Comparison of ENCODE assay signal across 16 mouse cellular contexts in the genomic region with DNA sequence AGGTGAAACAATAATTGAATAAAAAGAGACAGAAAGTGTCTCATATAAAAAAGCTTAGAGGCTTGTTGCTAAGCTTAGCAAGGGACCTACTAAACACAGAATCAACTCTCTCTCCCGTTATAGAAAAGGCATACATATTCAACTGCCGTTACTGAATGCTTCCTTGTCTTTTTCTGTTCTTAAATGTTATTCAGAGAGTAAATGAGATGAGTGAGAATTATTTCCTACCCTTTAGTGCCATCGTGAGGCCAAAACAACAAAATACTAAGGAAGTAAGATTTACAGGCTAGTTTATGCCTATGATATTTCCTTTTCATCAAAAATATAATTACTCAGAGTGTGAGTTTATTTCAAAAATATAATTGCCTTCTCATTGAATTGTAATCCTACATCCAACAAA.
A peak's percentile ranks its signal among the peaks of the same experiment; 100 is the strongest.
DNase-seq lines count a peak whose midpoint lies in the region; ATAC-seq and TF ChIP-seq lines count a peak whose summit lies in the region.
"Had no signal": no experiment of that assay in that cellular context is flagged by ENCODE, and none has a peak within 500 bp of the region (broad histone marks: within the 10 kb centered on the region; RNA-seq: fewer than 3 reads in every experiment).

No protein-coding gene starts in this region.

- no peak overlapping the region for H3K27ac ChIP-seq in hindbrain, embryonic 16.5 days (ENCODE audit: low read depth, low read length)
- H3K27ac ChIP-seq in hindbrain, embryonic 12.5 days: no peak overlapping the region
- H3K27ac ChIP-seq in midbrain, embryonic 15.5 days: no peak overlapping the region
- H3K27ac ChIP-seq in midbrain, embryonic 11.5 days (ENCODE audit: low read depth, low read length): no peak overlapping the region
- no peak overlapping the region for H3K27ac ChIP-seq in stomach, postnatal 0 days (replicated peaks)
- H3K27ac ChIP-seq: limb, embryonic 15.5 days had no signal

- no peak overlapping the region for H3K4me3 ChIP-seq in hindbrain, embryonic 16.5 days (ENCODE audit: low read length)
- no peak overlapping the region for H3K4me3 ChIP-seq in hindbrain, embryonic 12.5 days
- H3K4me3 ChIP-seq in midbrain, embryonic 15.5 days: no peak overlapping the region
- H3K4me3 ChIP-seq in midbrain, embryonic 11.5 days (ENCODE audit: low read depth, low read length): no peak overlapping the region
- H3K4me3 ChIP-seq in stomach, postnatal 0 days (ENCODE audit: low read depth, low read length): no peak overlapping the region
- H3K4me3 ChIP-seq: heart, embryonic 12.5 days; limb, embryonic 15.5 days had no signal

- no peaks in the 10 kb centered on the region for H3K27me3 ChIP-seq in hindbrain, embryonic 16.5 days (replicated peaks; ENCODE audit: control insufficient read depth, insufficient read depth, low read length)
- H3K27me3 ChIP-seq in hindbrain, embryonic 12.5 days: no peaks in the 10 kb centered on the region
- no peaks in the 10 kb centered on the region for H3K27me3 ChIP-seq in midbrain, embryonic 15.5 days (replicated peaks)
- no peaks in the 10 kb centered on the region for H3K27me3 ChIP-seq in midbrain, embryonic 11.5 days (ENCODE audit: control insufficient read depth, insufficient read depth, low read length)
- H3K27me3 ChIP-seq in stomach, postnatal 0 days (ENCODE audit: control insufficient read depth, insufficient read depth, low read length): no peaks in the 10 kb centered on the region
- H3K27me3 ChIP-seq: heart, embryonic 12.5 days; limb, embryonic 15.5 days had no signal

- ATAC-seq in hindbrain, embryonic 16.5 days: peak; percentile 68
- ATAC-seq in hindbrain, embryonic 12.5 days (ENCODE audit: low FRiP score): no peak
- ATAC-seq in midbrain, embryonic 15.5 days (replicated peaks): peak; percentile 70
- ATAC-seq in midbrain, embryonic 11.5 days (ENCODE audit: low FRiP score): no peak
- no peak for ATAC-seq in stomach, postnatal 0 days (ENCODE audit: low FRiP score, low TSS enrichment)
- ATAC-seq: lung, postnatal 0 days had no signal

- no peak overlapping the region for H3K4me2 ChIP-seq in hindbrain, embryonic 16.5 days (ENCODE audit: low read length)
- H3K4me2 ChIP-seq in hindbrain, embryonic 12.5 days (replicated peaks): no peak overlapping the region
- H3K4me2 ChIP-seq in midbrain, embryonic 15.5 days: no peak overlapping the region
- no peak overlapping the region for H3K4me2 ChIP-seq in midbrain, embryonic 11.5 days
- H3K4me2 ChIP-seq in stomach, postnatal 0 days (replicated peaks; ENCODE audit: low read depth): no peak overlapping the region
- H3K4me2 ChIP-seq: heart, embryonic 12.5 days; limb, embryonic 15.5 days had no signal

- no peak for DNase-seq in midbrain, embryonic 11.5 days (ENCODE audit: low spot score, missing footprints)
- DNase-seq in adipocyte (ENCODE audit: low spot score): peak; percentile 56
- no peak for DNase-seq in stomach, postnatal 0 days (ENCODE audit: low spot score)
- DNase-seq in urinary bladder, adult 18-20 months (ENCODE audit: low spot score in 2 of 2): no peak
- DNase-seq in spleen, postnatal 14 days (ENCODE audit: low spot score in 2 of 2): no peak
- DNase-seq: adrenal gland, postnatal 36 days; cerebellum, adult 9-10 months; gastrocnemius, postnatal 14 days; kidney, postnatal 4 days had no signal

- H3K4me1 ChIP-seq in hindbrain, embryonic 16.5 days (ENCODE audit: control insufficient read depth, insufficient read depth, low read depth, low read length): no peaks in the 10 kb centered on the region
- no peaks in the 10 kb centered on the region for H3K4me1 ChIP-seq in hindbrain, embryonic 12.5 days
- no peaks in the 10 kb centered on the region for H3K4me1 ChIP-seq in midbrain, embryonic 15.5 days
- no peaks in the 10 kb centered on the region for H3K4me1 ChIP-seq in midbrain, embryonic 11.5 days (ENCODE audit: control insufficient read depth, insufficient read depth, low read length)
- H3K4me1 ChIP-seq in stomach, postnatal 0 days (replicated peaks; ENCODE audit: control insufficient read depth, insufficient read depth): no peaks in the 10 kb centered on the region
- H3K4me1 ChIP-seq: heart, embryonic 12.5 days; limb, embryonic 15.5 days had no signal

- H3K36me3 ChIP-seq in hindbrain, embryonic 16.5 days (ENCODE audit: control insufficient read depth, insufficient read depth, low read length): no peaks in the 10 kb centered on the region
- H3K36me3 ChIP-seq in hindbrain, embryonic 12.5 days: no peaks in the 10 kb centered on the region
- no peaks in the 10 kb centered on the region for H3K36me3 ChIP-seq in midbrain, embryonic 15.5 days (replicated peaks)
- H3K36me3 ChIP-seq in midbrain, embryonic 11.5 days (ENCODE audit: control insufficient read depth, insufficient read depth, low read length): no peaks in the 10 kb centered on the region
- no peaks in the 10 kb centered on the region for H3K36me3 ChIP-seq in stomach, postnatal 0 days (ENCODE audit: control insufficient read depth, insufficient read depth, low read length)
- H3K36me3 ChIP-seq: G1E; heart, embryonic 12.5 days; limb, embryonic 15.5 days had no signal

- no peak for TF ChIP-seq EP300 in stomach, postnatal 0 days (optimal IDR thresholded peaks at IDR 0.05)

- WGBS in hindbrain, embryonic 16.5 days: 28% methylated on average over 3 of the region's 3 CpGs
- WGBS in hindbrain, embryonic 12.5 days: 39% methylated on average over 3 of the region's 3 CpGs
- WGBS in midbrain, embryonic 15.5 days: 26% methylated on average over 3 of the region's 3 CpGs
- WGBS in midbrain, embryonic 11.5 days: 50% methylated on average over 3 of the region's 3 CpGs
- 44% methylated on average over 3 of the region's 3 CpGs for WGBS in stomach, postnatal 0 days

- no peak overlapping the region for H3K9ac ChIP-seq in hindbrain, embryonic 16.5 days (ENCODE audit: low read depth, low read length)
- no peak overlapping the region for H3K9ac ChIP-seq in hindbrain, embryonic 12.5 days
- H3K9ac ChIP-seq in midbrain, embryonic 15.5 days: no peak overlapping the region
- H3K9ac ChIP-seq in midbrain, embryonic 11.5 days (ENCODE audit: low read length): no peak overlapping the region
- no peak overlapping the region for H3K9ac ChIP-seq in stomach, postnatal 0 days (ENCODE audit: low read length)
- H3K9ac ChIP-seq: heart, embryonic 12.5 days; limb, embryonic 15.5 days had no signal

- peak; percentile 44 for TF ChIP-seq CTCF in stomach, postnatal 0 days (IDR thresholded peaks at IDR 0.05; ENCODE audit: low read depth)

- H3K9me3 ChIP-seq in hindbrain, embryonic 16.5 days (ENCODE audit: control insufficient read depth, low read length): no peaks in the 10 kb centered on the region
- no peaks in the 10 kb centered on the region for H3K9me3 ChIP-seq in hindbrain, embryonic 12.5 days (replicated peaks)
- no peaks in the 10 kb centered on the region for H3K9me3 ChIP-seq in midbrain, embryonic 15.5 days
- H3K9me3 ChIP-seq in midbrain, embryonic 11.5 days (ENCODE audit: control insufficient read depth, low read length): no peaks in the 10 kb centered on the region
- no peaks in the 10 kb centered on the region for H3K9me3 ChIP-seq in stomach, postnatal 0 days (ENCODE audit: control insufficient read depth, low read length)
- H3K9me3 ChIP-seq: G1E; heart, embryonic 12.5 days; limb, embryonic 15.5 days had no signal

Comparison
In these comparisons a context has a peak if more than half of its experiments do, and no peak if none do; other contexts are left out.
1. ATAC-seq: peak in hindbrain, embryonic 16.5 days (single experiment) and midbrain, embryonic 15.5 days (single experiment); none in hindbrain, embryonic 12.5 days (single experiment), midbrain, embryonic 11.5 days (single experiment) and stomach, postnatal 0 days (single experiment).